Mouse (Mus musculus): ENCODE measurements around the gene Ttc36.

DNA sequence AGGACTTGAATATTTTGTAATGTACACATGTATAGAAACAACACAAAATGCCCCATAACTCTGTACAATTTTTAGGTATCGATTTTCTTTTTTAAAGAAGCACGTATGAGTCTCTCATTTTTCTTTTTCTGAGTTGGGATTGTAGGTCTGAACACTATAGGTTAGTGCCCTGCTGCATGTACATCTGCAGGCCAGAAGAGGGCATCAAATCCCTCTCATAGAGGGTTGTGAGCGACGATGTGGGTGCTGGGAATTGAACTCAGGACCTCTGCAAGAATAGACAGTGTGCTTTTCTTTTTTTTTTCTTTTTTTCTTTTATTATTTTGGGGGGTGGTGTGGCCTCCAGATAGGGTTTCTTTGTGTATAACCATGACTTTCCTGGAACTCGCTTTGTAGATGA is 31.5 kb downstream of the Ttc36 start:
- no peak for TF ChIP-seq CTCF (IDR thresholded peaks at IDR 0.05; ENCODE audit: extremely low read depth, insufficient read length, insufficient replicate concordance, low read depth, low read length)
- TF ChIP-seq POLR2A (IDR thresholded peaks at IDR 0.05; ENCODE audit: low read depth, low read length) = no peak
